Mouse (Mus musculus): ENCODE measurements around the gene Slc23a2.

- TF ChIP-seq CTCF (conservative IDR thresholded peaks at IDR 0.05; ENCODE audit: low read length) (no peak), NANOG (IDR thresholded peaks at IDR 0.05; ENCODE audit: borderline replicate concordance, low read length) (no peak), POU5F1 (IDR thresholded peaks at IDR 0.05; ENCODE audit: borderline replicate concordance, low read length) (no peak)
These were observed 120.9 kb downstream of the Slc23a2 start for GRCm38 (mm10) chr2:132024028-132024427.

Data from E14TG2a.4 (cell line).